Mouse (Mus musculus) forebrain, embryonic 16.5 days (tissue): ENCODE data around the gene Zfp771. TPM values are rescaled to one million over a fixed set of nuclear protein-coding genes. Genes with fewer than 3 reads are reported as not detected.

Experiments
- ATAC-seq: fragments of 200-750 bp; cut with Nextera tagmentation; 2 replicates; pipeline ENCODE4 v1.8.0; 2017; ENCODE audit warnings: mild to moderate bottlenecking, moderate library complexity
- H3K27ac ChIP-seq: fragments of 300-500 bp; sonication (generic); 2 replicates; pipeline ENCODE4 v1.5.1; 2014; ENCODE audit warnings: low read length, control low read depth
- H3K27me3 ChIP-seq: fragments of 300-500 bp; sonication (generic); replicated peaks from 2 replicates; pipeline ENCODE4 v1.6.1; 2014; ENCODE audit warnings: low read length; ENCODE audit not compliant: control insufficient read depth, insufficient read depth
- H3K36me3 ChIP-seq: fragments of 300-500 bp; sonication (generic); 2 replicates; pipeline ENCODE4 v1.6.1; 2014; ENCODE audit not compliant: control insufficient read depth, insufficient read depth
- H3K4me1 ChIP-seq: fragments of 300-500 bp; sonication (generic); replicated peaks from 2 replicates; pipeline ENCODE4 v1.6.1; 2014; ENCODE audit warnings: low read length; ENCODE audit not compliant: control insufficient read depth, insufficient read depth
- H3K4me2 ChIP-seq: fragments of 300-500 bp; sonication (generic); 2 replicates; pipeline ENCODE4 v1.6.1; 2014; ENCODE audit warnings: mild to moderate bottlenecking, low read length, control low read depth
- H3K4me3 ChIP-seq: fragments of 300-500 bp; sonication (generic); replicated peaks from 2 replicates; pipeline ENCODE4 v1.5.1; 2014; ENCODE audit warnings: mild to moderate bottlenecking, low read length, control low read depth
- H3K9ac ChIP-seq: fragments of 300-500 bp; sonication (generic); replicated peaks from 2 replicates; pipeline ENCODE4 v1.6.1; 2014; ENCODE audit warnings: low read depth, low read length, control low read depth
- H3K9me3 ChIP-seq: fragments of 300-500 bp; sonication (generic); 2 replicates; pipeline ENCODE4 v1.6.1; 2016; ENCODE audit warnings: low read length; ENCODE audit not compliant: control insufficient read depth
- WGBS: fragments of 180-500 bp; shearing (Covaris S2); extraction: QIAGEN DNeasy Blood & Tissue Kit; methylation state at CpG from one replicate; pipeline ENCODE4 v1.1.7; 2014; 5-methylcytosine and 5-hydroxymethylcytosine counted together
- polyA plus RNA-seq: library from polyadenylated mRNA; unstranded; fragments of >200 nt; fragmentation: Nextera tagmentation; extraction: Ambion mirVana; gene quantifications from 2 replicates; pipeline ENCODE4 v1.2.1, GENCODE M21; 2015

The Zfp771 gene
- polyA plus RNA-seq, 1 experiment from 2014 or later = 66.6 TPM

GRCm38 (mm10) chr7:127217475-127217874, 26.6 kb upstream of the Zfp771 start:
- Histone ChIP-seq H3K4me2 (no peak overlapping the region), H3K27ac (no peak overlapping the region), H3K9me3 (no peaks in the 10 kb centered on the region), H3K36me3 (no peaks in the 10 kb centered on the region), H3K9ac (no peak overlapping the region), H3K4me3 (no peak overlapping the region), H3K27me3 (no peaks in the 10 kb centered on the region), H3K4me1 (peaks cover 5% of the 10 kb centered on the region)
- WGBS = 86% methylated on average over 6 of the region's 6 CpGs
- ATAC-seq = no peak

GRCm38 (mm10) chr7:127217901-127218642, 26.0 kb upstream of the Zfp771 start:
- H3K4me3 ChIP-seq = no peak overlapping the region
- H3K27ac ChIP-seq = no peak overlapping the region
- H3K4me2 ChIP-seq = no peak overlapping the region
- H3K27me3 ChIP-seq = no peaks in the 10 kb centered on the region
- 85% methylated on average over 10 of the region's 10 CpGs for WGBS
- H3K9me3 ChIP-seq = no peaks in the 10 kb centered on the region
- H3K36me3 ChIP-seq = no peaks in the 10 kb centered on the region
- H3K9ac ChIP-seq = no peak overlapping the region
- H3K4me1 ChIP-seq = peaks cover 5% of the 10 kb centered on the region
- no peak for ATAC-seq

GRCm38 (mm10) chr7:127218670-127219069, 25.4 kb upstream of the Zfp771 start:
- ATAC-seq = no peak
- WGBS = 96% methylated on average over 4 of the region's 4 CpGs
- Histone ChIP-seq H3K27ac (no peak overlapping the region), H3K36me3 (no peaks in the 10 kb centered on the region), H3K4me2 (no peak overlapping the region), H3K9ac (no peak overlapping the region), H3K27me3 (no peaks in the 10 kb centered on the region), H3K9me3 (no peaks in the 10 kb centered on the region), H3K4me3 (no peak overlapping the region), H3K4me1 (peaks cover 5% of the 10 kb centered on the region)

- H3K27ac ChIP-seq = no peak overlapping the region
- no peaks in the 10 kb centered on the region for H3K36me3 ChIP-seq
- H3K4me1 ChIP-seq = no peaks in the 10 kb centered on the region
- H3K27me3 ChIP-seq = no peaks in the 10 kb centered on the region
- no peak overlapping the region for H3K4me3 ChIP-seq
- ATAC-seq = no peak
- H3K9ac ChIP-seq = no peak overlapping the region
- WGBS = 84% methylated on average over 6 of the region's 6 CpGs
- H3K4me2 ChIP-seq = no peak overlapping the region
- H3K9me3 ChIP-seq = no peaks in the 10 kb centered on the region
These were observed 23.6 kb upstream of the Zfp771 start for GRCm38 (mm10) chr7:127220440-127220839.

- no peak overlapping the region for H3K27ac ChIP-seq
- WGBS = 99% methylated on average over 3 of the region's 3 CpGs
- no peaks in the 10 kb centered on the region for H3K36me3 ChIP-seq
- H3K4me1 ChIP-seq = no peaks in the 10 kb centered on the region
- H3K27me3 ChIP-seq = no peaks in the 10 kb centered on the region
- H3K9me3 ChIP-seq = no peaks in the 10 kb centered on the region
- no peak for ATAC-seq
- H3K4me3 ChIP-seq = no peak overlapping the region
- H3K9ac ChIP-seq = no peak overlapping the region
- no peak overlapping the region for H3K4me2 ChIP-seq
These were observed 21.0 kb upstream of the Zfp771 start for GRCm38 (mm10) chr7:127223106-127223505.

- 93% methylated on average over 6 of the region's 6 CpGs for WGBS
- Histone ChIP-seq H3K27ac (no peak overlapping the region), H3K4me1 (no peaks in the 10 kb centered on the region), H3K36me3 (no peaks in the 10 kb centered on the region), H3K9ac (no peak overlapping the region), H3K9me3 (no peaks in the 10 kb centered on the region), H3K4me3 (no peak overlapping the region), H3K27me3 (no peaks in the 10 kb centered on the region), H3K4me2 (no peak overlapping the region)
- ATAC-seq = no peak
These were observed 20.3 kb upstream of the Zfp771 start for GRCm38 (mm10) chr7:127223515-127224478.

- ATAC-seq = no peak
These were observed 19.5 kb upstream of the Zfp771 start for GRCm38 (mm10) chr7:127224616-127225015.

GRCm38 (mm10) chr7:127225147-127225995, 18.7 kb upstream of the Zfp771 start:
- Histone ChIP-seq H3K4me3 (no peak overlapping the region), H3K9ac (no peak overlapping the region), H3K27ac (no peak overlapping the region), H3K4me1 (peaks cover 8% of the 10 kb centered on the region), H3K9me3 (no peaks in the 10 kb centered on the region), H3K36me3 (no peaks in the 10 kb centered on the region), H3K27me3 (no peaks in the 10 kb centered on the region), H3K4me2 (no peak overlapping the region)
- no peak for ATAC-seq
- WGBS = 89% methylated on average over 11 of the region's 11 CpGs

More at GRCm38 (mm10) chr7:127224616-127225015, 19.5 kb upstream of the Zfp771 start:
- H3K4me3 ChIP-seq = no peak overlapping the region
- 92% methylated on average over 6 of the region's 6 CpGs for WGBS
- H3K36me3 ChIP-seq = no peaks in the 10 kb centered on the region
- no peaks in the 10 kb centered on the region for H3K27me3 ChIP-seq
- H3K4me1 ChIP-seq = peaks cover under 1% of the 10 kb centered on the region; the same call in 1 of the 2 replicates
- no peaks in the 10 kb centered on the region for H3K9me3 ChIP-seq
- H3K4me2 ChIP-seq = no peak overlapping the region
- H3K9ac ChIP-seq = no peak overlapping the region
- no peak overlapping the region for H3K27ac ChIP-seq
